Mouse (Mus musculus) neural tube, embryonic 15.5 days (tissue): ENCODE results near the gene Fen1. TPM values are rescaled to one million over a fixed set of nuclear protein-coding genes. Genes with fewer than 3 reads are reported as not detected.
"Not testable (repeated sequence)": the region's sequence is repeated elsewhere in the genome, so short reads cannot be mapped to it uniquely, and the experiment has no call there.

Experiments used
- ATAC-seq: fragments of 200-750 bp; cut with Nextera tagmentation; 2 replicates; pipeline ENCODE4 v1.8.0; 2017; ENCODE audit warnings: mild to moderate bottlenecking, moderate TSS enrichment, moderate library complexity; ENCODE audit not compliant: low FRiP score
- H3K27ac ChIP-seq: fragments of 300-500 bp; sonication (generic); replicated peaks from 2 replicates; pipeline ENCODE4 v1.5.1; 2015; ENCODE audit warnings: mild to moderate bottlenecking, inconsistent platforms
- H3K27me3 ChIP-seq: fragments of 300-500 bp; sonication (generic); replicated peaks from 2 replicates; pipeline ENCODE4 v1.6.1; 2015; ENCODE audit warnings: inconsistent platforms
- H3K36me3 ChIP-seq: fragments of 300-500 bp; sonication (generic); 2 replicates; pipeline ENCODE4 v1.6.1; 2015; ENCODE audit warnings: inconsistent platforms
- H3K4me1 ChIP-seq: fragments of 300-500 bp; sonication (generic); 2 replicates; pipeline ENCODE4 v1.6.1; 2015; ENCODE audit warnings: inconsistent platforms
- H3K4me2 ChIP-seq: fragments of 300-500 bp; sonication (generic); 2 replicates; pipeline ENCODE4 v1.6.1; 2015; ENCODE audit warnings: inconsistent platforms, mild to moderate bottlenecking, moderate library complexity
- H3K4me3 ChIP-seq: fragments of 300-500 bp; sonication (generic); replicated peaks from 2 replicates; pipeline ENCODE4 v1.5.1; 2015; ENCODE audit warnings: mild to moderate bottlenecking, inconsistent platforms
- H3K9ac ChIP-seq: fragments of 300-500 bp; sonication (generic); replicated peaks from 2 replicates; pipeline ENCODE4 v1.6.1; 2015; ENCODE audit warnings: mild to moderate bottlenecking, inconsistent platforms
- H3K9me3 ChIP-seq: fragments of 300-500 bp; sonication (generic); replicated peaks from 2 replicates; pipeline ENCODE4 v1.6.1; 2016; ENCODE audit warnings: inconsistent platforms
- WGBS: fragments of 180-500 bp; shearing (Covaris S2); methylation state at CpG from one replicate; pipeline ENCODE4 v1.1.7; 2015; ENCODE audit warnings: mixed read lengths; 5-methylcytosine and 5-hydroxymethylcytosine counted together
- microRNA-seq: library from miRNA; unstranded; fragments of <30 nt; microRNA quantifications from one replicate; pipeline ENCODE4, GENCODE M21; 2017
- polyA plus RNA-seq: library from polyadenylated mRNA; unstranded; fragments of >200 nt; fragmentation: Nextera tagmentation; extraction: Ambion mirVana; gene quantifications from 2 replicates; pipeline ENCODE4 v1.2.1, GENCODE M21; 2015

The Fen1 gene
- polyA plus RNA-seq, 1 experiment from 2014 or later: 22.8 TPM

DNA sequence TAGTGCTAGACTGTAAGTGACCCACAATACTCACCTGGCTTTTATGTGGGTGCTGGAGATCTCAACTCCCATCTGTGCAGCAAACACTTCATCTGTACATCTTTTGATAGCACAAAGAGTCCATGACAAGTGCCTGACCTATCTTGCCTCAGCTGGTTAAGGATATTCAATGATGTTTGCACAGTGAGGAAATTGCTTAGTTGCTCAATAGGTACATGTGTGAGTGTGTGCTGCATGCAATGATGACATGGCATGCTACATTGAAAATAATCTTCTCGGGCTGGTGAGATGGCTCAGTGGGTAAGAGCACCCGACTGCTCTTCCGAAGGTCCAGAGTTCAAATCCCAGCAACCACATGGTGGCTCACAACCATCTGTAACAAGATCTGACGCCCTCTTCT, 38.0 kb downstream of the Fen1 start:
- H3K4me1 ChIP-seq, H3K9ac ChIP-seq, H3K4me3 ChIP-seq, H3K27ac ChIP-seq, ATAC-seq, H3K9me3 ChIP-seq, H3K4me2 ChIP-seq, H3K27me3 ChIP-seq, H3K36me3 ChIP-seq: not testable (repeated sequence)
- WGBS: 82% methylated on average over 4 of the region's 4 CpGs

DNA sequence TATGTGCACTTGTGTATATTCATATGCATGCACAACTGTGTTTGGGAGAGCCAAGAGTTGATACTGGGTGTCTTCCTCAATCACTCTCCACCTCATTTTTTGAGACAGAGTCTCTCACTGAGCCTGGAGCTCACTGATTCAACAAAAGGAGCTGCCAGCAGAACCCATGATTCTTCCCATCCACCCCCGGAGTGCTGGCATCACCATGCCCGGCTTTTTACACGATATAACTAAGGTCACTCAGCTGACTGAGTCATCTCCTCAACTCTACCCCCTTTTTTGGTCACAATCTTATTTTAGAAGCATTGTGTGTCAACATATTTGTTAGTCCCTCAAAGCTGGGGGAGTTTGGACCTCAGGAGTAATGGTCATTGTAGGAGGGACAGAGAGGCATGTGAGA, 40.1 kb downstream of the Fen1 start:
- no peak for ATAC-seq
- Histone ChIP-seq H3K4me2 (no peak overlapping the region), H3K4me1 (no peaks in the 10 kb centered on the region)

DNA sequence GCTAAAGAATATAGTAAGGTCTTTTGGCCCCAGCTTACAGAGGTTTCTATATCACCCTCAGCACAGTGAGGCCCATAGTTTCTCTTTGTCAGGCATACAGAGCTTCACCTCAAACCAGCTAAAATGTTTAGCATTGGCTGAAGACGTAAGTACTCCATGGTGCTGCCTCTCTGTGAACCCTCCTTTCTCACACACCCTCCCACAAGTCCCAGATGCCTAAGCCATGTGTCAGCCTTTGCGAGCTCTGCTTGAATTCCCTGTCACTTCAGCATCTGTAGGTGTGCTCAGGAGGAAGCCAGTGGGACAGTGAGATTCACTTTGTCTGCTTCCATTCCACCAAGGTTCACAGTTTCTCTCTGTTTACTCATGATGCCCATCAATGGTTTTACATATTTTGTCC, 46.2 kb downstream of the Fen1 start:
- Histone ChIP-seq H3K9ac (no peak overlapping the region), H3K36me3 (no peaks in the 10 kb centered on the region), H3K27ac (no peak overlapping the region), H3K4me3 (no peak overlapping the region), H3K27me3 (no peaks in the 10 kb centered on the region), H3K4me2 (no peak overlapping the region), H3K4me1 (no peaks in the 10 kb centered on the region), H3K9me3 (no peaks in the 10 kb centered on the region)
- ATAC-seq: no peak
- 79% methylated on average over 2 of the region's 2 CpGs for WGBS

More for the DNA sequence above, 40.1 kb downstream of the Fen1 start:
- no peak overlapping the region for H3K4me3 ChIP-seq
- 92% methylated on average over 3 of the region's 3 CpGs for WGBS
- H3K36me3 ChIP-seq: no peaks in the 10 kb centered on the region
- H3K9ac ChIP-seq: no peak overlapping the region
- H3K27me3 ChIP-seq: no peaks in the 10 kb centered on the region
- H3K9me3 ChIP-seq: no peaks in the 10 kb centered on the region
- no peak overlapping the region for H3K27ac ChIP-seq

DNA sequence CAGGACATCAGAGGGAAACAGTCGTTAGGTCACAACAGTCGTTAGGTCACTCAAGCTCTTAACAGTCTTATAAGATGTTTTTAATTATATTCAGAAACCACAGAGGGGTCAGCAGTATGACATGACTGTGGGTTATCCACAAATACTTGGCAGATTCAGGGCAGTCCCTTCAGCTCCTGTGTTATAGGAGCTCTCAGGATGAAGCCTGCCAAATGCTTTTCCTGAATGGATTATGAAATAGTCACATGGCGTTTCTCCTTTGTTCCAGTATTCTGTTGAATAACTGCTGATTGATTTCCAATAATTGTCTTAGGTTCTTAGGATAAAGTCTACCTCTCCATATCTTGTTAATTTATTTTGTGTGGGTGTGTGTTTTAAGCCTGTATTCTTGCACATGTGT, 54.8 kb downstream of the Fen1 start:
- Histone ChIP-seq H3K27ac (no peak overlapping the region), H3K27me3 (no peaks in the 10 kb centered on the region), H3K4me3 (no peak overlapping the region), H3K9ac (no peak overlapping the region), H3K36me3 (no peaks in the 10 kb centered on the region), H3K9me3 (no peaks in the 10 kb centered on the region), H3K4me1 (no peaks in the 10 kb centered on the region), H3K4me2 (no peak overlapping the region)
- ATAC-seq: no peak
- 82% methylated on average over 3 of the region's 3 CpGs for WGBS

Small RNAs within 50 kb of the gene (microRNA-seq; reads per million reads assigned to microRNA genes)
- gene Mir6993: 0.52 reads per million

Other genes with a start within 250 kb of the Fen1 start
- 1,798 and 1,858 TPM in 2 replicates for gene Fth1, start 223.6 kb downstream of the Fen1 start, polyA plus RNA-seq
- gene Best1, start 202.5 kb downstream of the Fen1 start, polyA plus RNA-seq: 2.1 and 2.3 TPM in 2 replicates
- gene Rab3il1, start 202.5 kb downstream of the Fen1 start, polyA plus RNA-seq: 21.4 and 22.5 TPM in 2 replicates
- 30.3 and 32.3 TPM in 2 replicates for gene Fads3, start 162.6 kb downstream of the Fen1 start, polyA plus RNA-seq
- gene Fads2, start 102.4 kb downstream of the Fen1 start, polyA plus RNA-seq: 163 and 165 TPM in 2 replicates
- gene Fads1, start 21.3 kb downstream of the Fen1 start, polyA plus RNA-seq: 146 and 157 TPM in 2 replicates
- gene Tmem258, start 155 bp downstream of the Fen1 start, polyA plus RNA-seq: 353 and 355 TPM in 2 replicates
- gene Myrf, start 36.6 kb upstream of the Fen1 start, polyA plus RNA-seq: 0.79 and 1.7 TPM in 2 replicates
- 11.2 and 12.2 TPM in 2 replicates for gene Dagla, start 100.7 kb upstream of the Fen1 start, polyA plus RNA-seq
- 10.4 and 17.3 TPM in 2 replicates for gene Syt7, start 184.9 kb upstream of the Fen1 start, polyA plus RNA-seq